Mouse (Mus musculus) B cell, adult 2 months (primary cell): ENCODE results near the gene Msgn1.

Experiments
- DNase-seq, 2 experiments: peaks; one replicate each; pipeline ENCODE4 v3.0.0; 2022

Gene Msgn1

GRCm38 (mm10) chr12:11198026-11198425 lies 10.7 kb downstream of the Msgn1 start:
- DNase-seq, result peak in 1 of 2 experiments; percentile 30

GRCm38 (mm10) chr12:11196830-11197229 lies 11.9 kb downstream of the Msgn1 start:
- DNase-seq, result no peak

GRCm38 (mm10) chr12:11196142-11196597 lies 12.6 kb downstream of the Msgn1 start:
- peak; percentile 93 for DNase-seq

- no peak for DNase-seq
Observed at GRCm38 (mm10) chr12:11195031-11195430, 13.7 kb downstream of the Msgn1 start.

GRCm38 (mm10) chr12:11178486-11179154 lies 30.2 kb downstream of the Msgn1 start:
- peak; percentile 85 for DNase-seq

- no peak for DNase-seq
Observed at GRCm38 (mm10) chr12:11177408-11178394, 31.1 kb downstream of the Msgn1 start.

GRCm38 (mm10) chr12:11158670-11159069 lies 50.1 kb downstream of the Msgn1 start:
- DNase-seq, result no peak
